Mouse (Mus musculus): ENCODE measurements at regions not wholly inside any gene's neighbourhood (a gene's known extent, or its start where the extent isn't known, plus 50 kb on each side); places are given as distances from the start of the nearest gene placed in this dataset.

DNA sequence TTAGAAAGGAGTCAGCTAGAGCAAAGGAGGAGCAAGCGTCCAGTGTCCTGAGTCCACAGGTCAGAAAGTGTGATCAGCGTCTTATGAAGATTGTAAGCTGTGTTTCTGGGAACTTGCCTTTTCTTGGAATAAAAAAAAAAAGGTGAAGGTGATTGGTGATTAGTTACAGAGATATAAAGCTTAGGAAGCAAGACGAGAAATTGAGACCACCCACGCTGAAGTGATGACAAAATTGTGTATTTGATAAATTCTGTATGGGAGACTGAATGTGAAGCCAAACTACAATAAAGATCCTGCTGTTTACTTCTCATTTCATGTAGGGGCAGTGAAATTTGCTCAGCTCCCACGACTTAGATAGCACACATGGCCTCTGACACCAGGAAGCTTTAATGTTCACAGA is 109.0 kb upstream of the Spats2l start:
- no peak for DNase-seq (ENCODE audit: low spot score)

DNA sequence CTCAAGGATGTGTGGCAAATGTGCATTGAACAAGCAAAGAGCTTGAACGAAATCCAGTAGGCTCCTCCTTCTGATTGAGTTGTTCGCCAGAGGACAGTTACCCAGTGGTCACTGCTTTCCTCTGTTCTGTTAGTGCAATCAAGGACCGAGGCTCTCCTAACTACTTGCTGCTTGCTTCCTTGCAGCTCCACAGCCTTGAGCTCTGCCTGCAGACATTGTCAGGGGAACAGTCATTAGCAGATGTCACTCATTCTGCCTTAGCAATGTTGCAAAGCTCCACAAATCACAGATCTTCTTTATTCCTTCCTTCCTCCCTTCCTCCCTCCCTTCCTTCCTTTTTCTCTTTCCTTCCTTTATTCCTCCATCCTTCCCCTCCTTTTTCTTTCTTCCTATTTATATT is 108.2 kb upstream of the Spats2l start:
- no peak for DNase-seq (ENCODE audit: low spot score)

DNA sequence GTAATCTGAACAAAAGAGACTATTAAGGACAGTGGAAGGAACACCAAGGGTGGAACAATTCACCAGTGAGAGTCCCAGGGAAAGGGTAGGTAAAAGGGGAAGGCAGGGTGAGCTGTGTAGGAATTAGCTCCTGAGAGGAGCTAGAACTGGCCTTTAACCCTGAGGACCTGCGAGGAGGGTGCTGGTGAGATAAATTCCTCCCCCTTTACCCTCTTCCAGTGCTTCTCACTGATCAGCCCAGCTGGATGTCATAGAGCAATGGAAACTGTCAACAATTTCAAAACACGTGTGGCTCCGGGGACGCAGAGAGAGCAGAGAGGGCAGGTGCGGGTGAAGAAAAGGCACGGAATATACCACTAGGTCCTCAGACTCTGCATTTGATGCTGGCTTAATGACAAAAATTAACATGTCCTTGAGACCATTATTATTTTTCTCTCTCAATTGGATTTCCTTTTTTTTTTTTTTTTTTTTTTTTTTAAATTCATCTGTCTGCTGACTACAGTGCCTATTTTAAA is 107.7 kb upstream of the Spats2l start:
- DNase-seq (ENCODE audit: low spot score): no peak

DNA sequence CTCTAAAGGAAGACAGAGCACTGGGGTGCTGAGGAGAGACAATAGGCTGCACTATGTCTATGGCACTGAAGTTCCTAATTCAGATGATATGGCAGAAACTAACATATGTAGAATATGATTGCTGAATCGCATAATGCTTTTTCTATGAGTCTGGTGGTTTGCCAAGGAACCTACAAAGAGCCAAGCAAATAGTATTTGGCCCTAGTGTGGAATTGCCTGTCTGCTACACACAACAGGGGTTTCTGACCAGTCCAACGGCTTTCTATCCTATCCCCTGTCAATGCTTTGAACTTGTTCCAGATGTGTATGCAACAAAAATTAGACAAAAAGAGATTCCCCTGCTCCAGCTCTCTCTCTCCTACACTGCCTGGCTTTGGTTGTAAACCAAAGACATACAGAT is 100.5 kb upstream of the Spats2l start:
- no peak for DNase-seq (ENCODE audit: low spot score)

DNA sequence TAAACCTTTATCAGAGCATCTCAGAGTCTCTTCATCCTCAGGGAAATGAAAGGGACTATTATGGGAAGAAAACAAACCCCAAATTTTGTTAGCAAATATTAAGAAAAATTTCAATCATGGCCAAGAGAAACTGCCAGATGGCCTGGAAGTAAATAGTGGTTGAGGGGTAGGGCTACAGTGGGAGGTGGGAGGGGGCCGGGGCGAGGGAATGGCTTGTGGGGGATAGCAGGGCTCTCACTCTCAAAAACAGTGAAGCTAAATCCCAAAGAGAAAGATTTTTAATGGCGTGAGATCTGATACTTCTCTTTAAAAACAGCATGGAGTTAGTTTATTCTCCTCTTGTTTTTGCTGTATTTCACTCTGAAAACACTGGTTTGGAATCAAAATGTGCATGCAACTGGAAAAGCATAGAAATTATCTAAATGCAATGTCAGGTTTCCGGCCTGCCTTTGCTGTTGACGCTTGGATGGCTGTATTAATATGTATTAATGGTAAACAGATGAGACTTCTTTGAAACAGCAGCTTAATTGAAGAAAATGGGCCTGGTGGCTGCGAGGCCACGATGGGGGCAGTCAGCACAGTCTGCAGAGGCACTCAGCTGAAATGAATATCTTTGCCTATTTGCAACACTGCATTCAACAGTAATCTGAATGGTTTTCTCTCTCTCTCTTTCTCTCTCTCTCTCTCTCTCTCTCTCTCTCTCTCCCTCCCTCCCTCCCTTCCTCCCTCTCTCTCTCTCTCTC is 99.8 kb upstream of the Spats2l start:
- DNase-seq (ENCODE audit: low spot score): no peak

DNA sequence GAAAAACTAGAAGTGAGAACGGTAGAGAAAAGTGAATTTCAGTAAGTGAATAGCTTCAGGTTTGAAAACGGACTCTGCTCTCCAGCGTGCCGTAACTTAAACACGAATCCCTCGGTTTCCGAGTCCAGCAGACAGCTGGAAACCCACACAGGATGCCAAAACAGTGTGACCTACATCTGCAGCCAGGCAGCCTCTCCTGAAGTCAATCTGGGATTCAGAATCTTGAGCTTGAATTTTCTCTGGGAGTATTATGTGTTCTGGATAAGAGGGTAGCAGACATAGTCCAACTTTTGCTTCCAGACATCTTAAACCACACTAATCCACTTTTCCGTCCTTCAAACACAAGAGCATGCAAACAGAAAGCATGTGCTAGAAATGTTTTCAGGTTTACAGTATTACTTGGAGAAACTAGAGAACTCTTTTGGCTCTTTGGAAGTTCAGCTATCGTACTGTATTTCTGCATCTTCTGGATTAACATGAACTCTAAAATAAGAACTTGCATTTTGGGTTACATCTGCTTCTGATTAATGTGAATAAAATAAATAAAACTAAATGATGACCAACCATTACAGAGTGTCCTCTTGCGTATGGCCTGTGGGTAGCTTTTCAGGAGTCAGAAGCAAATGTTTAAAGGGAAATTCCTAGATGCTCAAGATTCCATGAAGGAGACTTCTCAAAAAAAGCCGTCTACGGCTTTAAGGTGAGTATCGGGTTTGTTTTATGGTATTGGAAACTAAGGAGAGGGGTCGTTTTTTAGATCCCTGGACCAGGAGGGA is 89.4 kb upstream of the Spats2l start:
- DNase-seq (ENCODE audit: low spot score): no peak

DNA sequence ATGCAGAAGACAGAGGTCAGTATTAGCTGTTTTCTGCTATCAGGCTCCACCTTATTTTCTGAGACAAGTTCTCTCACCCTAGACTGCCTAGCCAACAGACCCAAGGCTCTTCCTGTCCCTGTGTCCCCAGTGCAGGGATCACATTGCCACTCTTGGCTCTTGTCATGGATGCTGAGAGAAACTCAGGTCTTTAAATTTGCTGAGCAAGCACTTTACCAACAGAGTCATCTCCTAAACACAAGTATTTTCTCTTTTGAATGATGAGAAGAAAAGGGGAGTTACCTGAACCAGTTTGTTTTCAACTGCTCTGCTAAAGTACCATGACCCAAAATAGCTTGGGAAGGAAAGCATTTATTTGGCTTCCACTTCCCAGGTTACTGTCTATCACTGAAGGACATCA is 84.7 kb upstream of the Spats2l start:
- no peak for DNase-seq (ENCODE audit: low spot score)

DNA sequence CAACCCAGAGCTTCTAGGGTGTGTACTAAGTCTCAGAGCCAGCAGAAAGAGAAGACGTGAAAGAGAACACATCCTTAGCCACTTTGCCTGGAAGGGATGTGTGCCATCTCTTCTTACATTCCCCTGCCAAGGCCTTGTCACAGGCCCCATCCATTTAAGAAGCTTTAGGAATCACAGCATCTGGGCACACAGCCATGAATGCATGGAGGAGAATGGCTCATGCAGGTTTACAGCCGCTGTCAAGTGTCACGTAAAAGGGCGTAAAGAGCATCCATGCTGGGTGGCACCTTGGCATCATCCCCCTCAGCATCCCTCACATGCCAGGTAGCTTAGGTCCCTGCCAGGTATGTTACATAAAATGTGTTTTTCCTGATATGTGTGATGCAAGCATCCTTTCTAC is 66.1 kb upstream of the Spats2l start:
- DNase-seq (ENCODE audit: low spot score): no peak

DNA sequence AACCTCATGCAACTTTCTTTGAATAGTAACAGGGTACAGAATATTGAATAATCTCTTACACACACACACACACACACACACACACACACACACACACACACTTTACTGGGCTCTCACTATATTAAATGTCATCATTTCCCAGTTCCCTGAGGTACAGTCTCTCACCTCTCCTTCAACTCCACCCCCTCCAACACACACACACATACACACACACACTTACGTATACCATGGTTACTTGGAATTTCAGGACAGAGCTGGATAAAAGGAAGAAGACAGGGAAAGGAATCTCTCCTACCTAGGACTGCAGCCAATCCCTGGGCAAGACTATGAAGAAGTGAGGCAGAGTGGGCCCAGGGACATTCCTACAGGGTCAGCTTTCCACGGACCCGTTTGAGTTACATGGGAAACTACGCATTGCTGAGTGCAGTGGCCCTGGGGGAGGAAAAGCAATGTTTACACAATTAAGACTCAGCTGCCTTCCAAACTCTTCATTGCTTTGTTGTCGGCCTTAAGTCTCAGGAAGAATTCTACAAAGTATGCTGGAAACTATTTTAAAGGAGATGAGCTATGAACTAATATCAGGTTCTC is 61.0 kb upstream of the Spats2l start:
- DNase-seq (ENCODE audit: low spot score): no peak

DNA sequence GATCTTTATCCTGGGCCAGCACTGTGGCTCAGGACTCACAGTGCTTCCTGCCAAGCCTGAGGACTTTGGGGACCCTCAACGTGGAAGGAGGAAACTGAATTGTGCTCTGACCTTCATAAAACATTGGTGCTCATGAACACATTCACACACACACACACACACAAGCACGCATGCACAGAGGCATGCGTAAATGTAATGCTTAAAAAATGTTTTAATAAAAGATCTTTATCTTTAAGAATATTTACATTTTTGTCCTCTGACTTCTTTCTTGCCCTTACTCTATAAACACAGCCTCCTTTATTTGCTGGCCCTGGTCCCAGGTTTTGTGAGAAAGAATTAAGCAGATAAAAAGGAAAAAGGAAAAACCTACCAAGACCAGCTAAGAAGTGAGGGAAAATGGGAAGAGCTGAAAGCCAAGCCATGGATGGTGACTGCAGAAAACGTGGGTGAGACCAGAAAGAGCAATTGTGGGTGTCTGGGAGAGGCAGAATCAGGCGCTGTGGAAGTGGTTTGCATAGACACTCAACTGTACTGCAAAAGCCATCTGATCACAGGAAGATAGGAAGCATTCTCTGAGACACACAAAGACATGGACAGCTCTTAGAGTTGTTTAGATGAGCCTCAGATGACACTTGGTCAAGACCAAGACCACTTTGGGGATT is 56.7 kb upstream of the Spats2l start:
- DNase-seq (ENCODE audit: low spot score): peak; percentile 15

DNA sequence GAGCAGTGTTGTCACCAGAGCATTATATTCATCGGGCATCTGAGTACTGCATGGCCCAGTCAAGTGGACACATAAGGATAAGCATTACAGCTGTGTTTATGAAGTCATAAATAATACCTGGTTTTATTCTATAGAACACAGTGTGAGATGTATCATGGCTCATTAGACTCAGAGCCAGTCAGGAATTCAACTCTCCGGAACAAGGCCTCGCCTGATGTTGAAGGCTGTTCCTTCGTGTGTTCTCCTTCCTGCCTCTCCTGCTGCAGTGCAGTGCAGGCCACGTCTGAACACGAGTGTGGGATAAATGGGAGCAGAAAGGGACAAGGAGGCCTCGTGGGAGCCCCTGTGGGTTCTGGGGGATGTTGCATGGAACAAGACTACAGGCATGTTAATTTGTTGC is 55.6 kb upstream of the Spats2l start:
- DNase-seq (ENCODE audit: low spot score): no peak

Measured in urinary bladder, postnatal 25 days (tissue).